Mouse (Mus musculus) MEL (cell line): ENCODE data around the gene Odc1. TPM values are rescaled to one million over a fixed set of nuclear protein-coding genes. Genes with fewer than 3 reads are reported as not detected.

Experiments
- DNase-seq: peaks from one replicate; pipeline ENCODE4 v3.0.0; 2011; ENCODE audit warnings: low read depth, low spot score
- H3K27ac ChIP-seq: 2 replicates; pipeline ENCODE4 v1.5.1; 2012; ENCODE audit warnings: low read depth, mild to moderate bottlenecking, control low read depth, low read length, moderate library complexity; ENCODE audit not compliant: control insufficient read depth
- H3K27me3 ChIP-seq, 2 experiments: fragments of 150-350 bp in 1 of 2; sonication (generic) in 1 of 2; 2 replicates each; pipeline ENCODE4 v1.6.1; 2012; ENCODE audit warnings: low read length in 2 of 2, mild to moderate bottlenecking in 2 of 2, improper control_type of control experiment in 1 of 2, moderate library complexity in 1 of 2; ENCODE audit not compliant: insufficient read depth in 2 of 2, control insufficient read depth in 1 of 2
- H3K36me3 ChIP-seq, 2 experiments: 2 replicates each; pipeline ENCODE4 v1.6.1; 2012 to 2014; ENCODE audit warnings: low read length in 2 of 2, improper control_type of control experiment in 1 of 2, inconsistent platforms in 1 of 2, mild to moderate bottlenecking in 1 of 2; ENCODE audit not compliant: insufficient read depth in 2 of 2, control insufficient read depth in 1 of 2
- H3K4me1 ChIP-seq, 2 experiments: fragments of 150-350 bp in 1 of 2; sonication (generic) in 1 of 2; 2 replicates each; pipeline ENCODE4 v1.6.1; 2012; ENCODE audit warnings: low read length in 2 of 2, improper control_type of control experiment in 1 of 2, mild to moderate bottlenecking in 1 of 2; ENCODE audit not compliant: insufficient read depth in 2 of 2, control insufficient read depth in 1 of 2
- H3K4me3 ChIP-seq, 2 experiments: fragments of 150-350 bp in 1 of 2; sonication (generic) in 1 of 2; 2 replicates each; pipeline ENCODE4 v1.5.1; 2012; ENCODE audit warnings: low read depth in 2 of 2, low read length in 2 of 2, mild to moderate bottlenecking in 2 of 2, moderate library complexity in 2 of 2, control low read depth in 1 of 2, improper control_type of control experiment in 1 of 2; ENCODE audit not compliant: control insufficient read depth in 1 of 2, insufficient read depth in 1 of 2
- H3K79me2 ChIP-seq: 2 replicates; pipeline ENCODE4 v1.6.1; 2012; ENCODE audit warnings: mild to moderate bottlenecking, low read length, moderate library complexity; ENCODE audit not compliant: control insufficient read depth, poor library complexity, insufficient read depth
- H3K9ac ChIP-seq: 2 replicates; pipeline ENCODE4 v1.6.1; 2012; ENCODE audit warnings: low read depth, mild to moderate bottlenecking, control low read depth, low read length, moderate library complexity; ENCODE audit not compliant: control insufficient read depth, poor library complexity, severe bottlenecking
- H3K9me3 ChIP-seq: fragments of 150-350 bp; sonication (generic); replicated peaks from 2 replicates; pipeline ENCODE4 v1.6.1; 2012; ENCODE audit warnings: mild to moderate bottlenecking, low read length, improper control_type of control experiment, moderate library complexity; ENCODE audit not compliant: insufficient read depth
- CTCF ChIP-seq, 3 experiments: IDR thresholded peaks in 2 of 3; conservative IDR thresholded peaks in 1 of 3; 2 replicates each; pipeline ENCODE4 v1.5.1; 2011 to 2012; ENCODE audit warnings: low read length in 3 of 3, low read depth in 2 of 3, mild to moderate bottlenecking in 2 of 3, improper control_type of control experiment in 1 of 3, inconsistent platforms in 1 of 3, mixed read lengths in 1 of 3, moderate library complexity in 1 of 3; ENCODE audit not compliant: control insufficient read depth in 1 of 3, insufficient read depth in 1 of 3, poor library complexity in 1 of 3, severe bottlenecking in 1 of 3
- ETS1 ChIP-seq: IDR thresholded peaks from 2 replicates; pipeline ENCODE4 v1.6.1; 2012; ENCODE audit warnings: low read depth, mild to moderate bottlenecking, inconsistent platforms, low read length, improper control_type of control experiment, moderate library complexity
- JUND ChIP-seq: IDR thresholded peaks from 2 replicates; pipeline ENCODE4 v1.6.1; 2011; ENCODE audit warnings: low read depth, mild to moderate bottlenecking, improper control_type of control experiment, low read length
- KAT2A ChIP-seq: conservative IDR thresholded peaks from 2 replicates; pipeline ENCODE4 v1.6.1; 2012; ENCODE audit warnings: low read depth, low read length, improper control_type of control experiment, inconsistent platforms
- MAFK ChIP-seq: IDR thresholded peaks from 2 replicates; pipeline ENCODE4 v1.6.1; 2011; ENCODE audit warnings: low read depth, mild to moderate bottlenecking, low read length, improper control_type of control experiment, borderline replicate concordance
- MAX ChIP-seq: IDR thresholded peaks from 2 replicates; pipeline ENCODE4 v1.6.1; 2011; ENCODE audit warnings: low read length, improper control_type of control experiment
- MYB ChIP-seq: IDR thresholded peaks from 2 replicates; pipeline ENCODE4 v1.6.1; 2011; ENCODE audit warnings: mild to moderate bottlenecking, low read depth, low read length, improper control_type of control experiment
- NRF1 ChIP-seq: IDR thresholded peaks from 2 replicates; pipeline ENCODE4 v1.6.1; 2014; ENCODE audit warnings: low read depth, mild to moderate bottlenecking, inconsistent platforms, low read length, improper control_type of control experiment, moderate library complexity; ENCODE audit not compliant: poor library complexity, insufficient read depth, severe bottlenecking
- POLR2AphosphoS5 ChIP-seq: IDR thresholded peaks from 2 replicates; pipeline ENCODE4 v1.6.1; 2012; ENCODE audit warnings: low read depth, borderline replicate concordance, mild to moderate bottlenecking, inconsistent platforms, low read length, moderate library complexity, mixed read lengths
- RAD21 ChIP-seq: IDR thresholded peaks from 2 replicates; pipeline ENCODE4 v1.6.1; 2011; ENCODE audit warnings: mild to moderate bottlenecking, low read depth, low read length, improper control_type of control experiment
- RCOR1 ChIP-seq: IDR thresholded peaks from 2 replicates; pipeline ENCODE4 v1.6.1; 2012; ENCODE audit warnings: low read depth, mild to moderate bottlenecking, inconsistent platforms, low read length, improper control_type of control experiment
- SIN3A ChIP-seq: IDR thresholded peaks from 2 replicates; pipeline ENCODE4 v1.6.1; 2012; ENCODE audit warnings: low read length, improper control_type of control experiment, inconsistent platforms
- SMC3 ChIP-seq: IDR thresholded peaks from 2 replicates; pipeline ENCODE4 v1.6.1; 2011; ENCODE audit warnings: low read depth, low read length, improper control_type of control experiment
- TAL1 ChIP-seq: IDR thresholded peaks from 2 replicates; pipeline ENCODE4 v1.6.1; 2012; ENCODE audit warnings: mild to moderate bottlenecking, inconsistent platforms, low read length, moderate library complexity, mixed read lengths
- TBP ChIP-seq: IDR thresholded peaks from 2 replicates; pipeline ENCODE4 v1.8.0; 2011; ENCODE audit warnings: low read depth, low read length, improper control_type of control experiment
- UBTF ChIP-seq: IDR thresholded peaks from 2 replicates; pipeline ENCODE4 v1.6.1; 2012; ENCODE audit warnings: low read depth, mild to moderate bottlenecking, inconsistent platforms, low read length, improper control_type of control experiment, moderate library complexity, borderline replicate concordance; ENCODE audit not compliant: insufficient read depth
- ZC3H11A ChIP-seq: IDR thresholded peaks from 2 replicates; pipeline ENCODE4 v1.6.1; 2012; ENCODE audit warnings: low read depth, mild to moderate bottlenecking, inconsistent platforms, low read length, improper control_type of control experiment
- polyA plus RNA-seq, 2 experiments: library from polyadenylated mRNA; stranded (reverse) in 1 of 2; unstranded in 1 of 2; fragments of >175 nt in 1 of 2; fragments of >200 nt in 1 of 2; gene quantifications; 2 replicates each; pipeline versions ENCODE4 v1.2.1 to v1.2.4; 2012; ENCODE audit warnings: low replicate concordance in 2 of 2, low read depth in 1 of 2; ENCODE audit not compliant: insufficient read length in 2 of 2, insufficient read depth in 1 of 2, missing spikeins in 1 of 2
- total RNA-seq: library from RNA; depleted of rRNA; stranded (reverse); fragments of 300-350 nt; gene quantifications from 2 replicates; pipeline ENCODE4 v1.2.3, GENCODE M21; 2012

The Odc1 gene
- total and polyA plus RNA-seq, 3 experiments, result 639 to 720 (median 677) TPM

- H3K4me3 ChIP-seq, result no peak overlapping the region
- H3K36me3 ChIP-seq, result peaks cover 8 to 15% of the 10 kb centered on the region in 2 experiments
- no peaks in the 10 kb centered on the region for H3K27me3 ChIP-seq
- H3K27ac ChIP-seq, result no peak overlapping the region; the same call in 1 of the 2 replicates
- peaks cover 2 to 14% of the 10 kb centered on the region in 2 experiments; a peak in 2 of 4 replicates for H3K4me1 ChIP-seq
- H3K79me2 ChIP-seq, result no peaks in the 10 kb centered on the region
- H3K9me3 ChIP-seq, result no peaks in the 10 kb centered on the region
- H3K9ac ChIP-seq, result no peak overlapping the region
- TF ChIP-seq MAFK, result no peak
- TF ChIP-seq ETS1, result no peak
- TF ChIP-seq MAX, result no peak
- no peak for TF ChIP-seq KAT2A
- TF ChIP-seq, all 39 proteins: peak for 0
- no peak for DNase-seq
Observed at GRCm38 (mm10) chr12:17553627-17554026, 9.0 kb downstream of the Odc1 start.

GRCm38 (mm10) chr12:17554200-17554951, 9.8 kb downstream of the Odc1 start:
- Histone ChIP-seq H3K4me3 (no peak overlapping the region), H3K9me3 (no peaks in the 10 kb centered on the region), H3K4me1 (peaks cover 2 to 14% of the 10 kb centered on the region in 2 experiments; a peak in 2 of 4 replicates), H3K27ac (no peak overlapping the region), H3K79me2 (no peaks in the 10 kb centered on the region), H3K9ac (no peak overlapping the region), H3K27me3 (no peaks in the 10 kb centered on the region), H3K36me3 (peaks cover 5 to 9% of the 10 kb centered on the region in 2 experiments; a peak in 3 of 4 replicates)
- peak; percentile 87 for DNase-seq
- TF ChIP-seq MYB (0 out of 2 replicates have a peak, but pooled peaks have one; percentile 13), RAD21 (peak; percentile 90), TAL1 (no peak), RCOR1 (no peak), SIN3A (no peak), UBTF (no peak), SMC3 (peak; percentile 88), NRF1 (0 out of 2 replicates have a peak, but pooled peaks have one; percentile 25), CTCF (IDR thresholded peaks at IDR 0.05 in 2 of 3, conservative IDR thresholded peaks at IDR 0.05 in 1 of 3; ENCODE audit: control insufficient read depth in 1 of 3, insufficient read depth in 1 of 3, low read depth in 2 of 3, low read length in 3 of 3, poor library complexity in 1 of 3, severe bottlenecking in 1 of 3) (peak; percentile 84 to 97 (median 95)), POLR2AphosphoS5 (no peak), TBP (0 out of 2 replicates have a peak, but pooled peaks have one; percentile 29), ZC3H11A (peak; percentile 74), JUND (no peak)
